Comparison of ENCODE assay signal across 9 mouse cellular contexts in genomic region chr8:47381216-47381615, GRCm38 (mm10).
DNase-seq lines count a peak whose midpoint lies in the region; ATAC-seq and TF ChIP-seq lines count a peak whose summit lies in the region.
"Had no signal": no experiment of that assay in that cellular context is flagged by ENCODE, and none has a peak within 500 bp of the region (broad histone marks: within the 10 kb centered on the region; RNA-seq: fewer than 3 reads in every experiment).

No protein-coding gene starts in this region.

- no peak overlapping the region for H3K9ac ChIP-seq in hindbrain, postnatal 0 days (replicated peaks; ENCODE audit: low read length)

- no peaks in the 10 kb centered on the region for H3K9me3 ChIP-seq in hindbrain, postnatal 0 days (ENCODE audit: low read length)

- peak; percentile 69; the same call in 1 of the 2 replicates for ATAC-seq in hindbrain, postnatal 0 days
- ATAC-seq: Patski had no signal

- H3K4me3 ChIP-seq in hindbrain, postnatal 0 days (ENCODE audit: low read length) = no peak overlapping the region

- no peak overlapping the region for H3K4me2 ChIP-seq in hindbrain, postnatal 0 days (ENCODE audit: low read depth, low read length)

- 0 out of 2 replicates have a peak, but pooled peaks cover 5% of the 10 kb centered on the region for H3K4me1 ChIP-seq in hindbrain, postnatal 0 days (ENCODE audit: insufficient read depth, low read length)

- peak; percentile 23 for DNase-seq in kidney, adult 11 months
- DNase-seq in kidney, adult 18-20 months = no peak
- DNase-seq in MN1 (ENCODE audit: low spot score) (peak; percentile 83), adipocyte (ENCODE audit: low spot score) (peak; percentile 70)
- peak; percentile 80 for DNase-seq in hindbrain, postnatal 0 days (ENCODE audit: low spot score)
- no peak for DNase-seq in spleen, adult 18-20 months
- no peak for DNase-seq in frontal cortex, postnatal 25 days (ENCODE audit: low spot score in 2 of 2)
- DNase-seq: gastrocnemius, postnatal 36 days had no signal

- 12% methylated on average over 3 of the region's 3 CpGs for WGBS in hindbrain, postnatal 0 days

- no peaks in the 10 kb centered on the region for H3K27me3 ChIP-seq in hindbrain, postnatal 0 days (ENCODE audit: insufficient read depth, low read length)
- H3K27me3 ChIP-seq: Patski had no signal

- no peak for TF ChIP-seq CTCF in hindbrain, postnatal 0 days (IDR thresholded peaks at IDR 0.05; ENCODE audit: low read depth)

- H3K27ac ChIP-seq in hindbrain, postnatal 0 days = peak overlapping the region; percentile 51; the same call in 1 of the 2 replicates

- H3K36me3 ChIP-seq in hindbrain, postnatal 0 days (ENCODE audit: insufficient read depth, low read length) = no peaks in the 10 kb centered on the region

Comparison
In these comparisons a context has a peak if more than half of its experiments do, and no peak if none do; other contexts are left out.
1. DNase-seq: peak in kidney, adult 11 months (single experiment), MN1 (single experiment), adipocyte (single experiment) and hindbrain, postnatal 0 days (single experiment); none in kidney, adult 18-20 months (single experiment), spleen, adult 18-20 months (0 of 2) and frontal cortex, postnatal 25 days (0 of 2).